Mouse (Mus musculus) midbrain, embryonic 15.5 days (tissue): ENCODE results near the gene Rdh5. TPM values are rescaled to one million over a fixed set of nuclear protein-coding genes. Genes with fewer than 3 reads are reported as not detected.

Source experiments
- ATAC-seq: fragments of 200-750 bp; cut with Nextera tagmentation; replicated peaks from 2 replicates; pipeline ENCODE4 v1.8.0; 2017; ENCODE audit warnings: moderate TSS enrichment
- H3K27ac ChIP-seq: fragments of 300-500 bp; sonication (generic); 2 replicates; pipeline ENCODE4 v1.5.1; 2015; ENCODE audit warnings: mild to moderate bottlenecking, inconsistent platforms
- H3K27me3 ChIP-seq: fragments of 300-500 bp; sonication (generic); replicated peaks from 2 replicates; pipeline ENCODE4 v1.6.1; 2015; ENCODE audit warnings: inconsistent platforms
- H3K36me3 ChIP-seq: fragments of 300-500 bp; sonication (generic); replicated peaks from 2 replicates; pipeline ENCODE4 v1.6.1; 2015; ENCODE audit warnings: inconsistent platforms
- H3K4me1 ChIP-seq: fragments of 300-500 bp; sonication (generic); 2 replicates; pipeline ENCODE4 v1.6.1; 2015; ENCODE audit warnings: inconsistent platforms
- H3K4me2 ChIP-seq: fragments of 300-500 bp; sonication (generic); 2 replicates; pipeline ENCODE4 v1.6.1; 2015; ENCODE audit warnings: inconsistent platforms, mild to moderate bottlenecking, moderate library complexity
- H3K4me3 ChIP-seq: fragments of 300-500 bp; sonication (generic); 2 replicates; pipeline ENCODE4 v1.5.1; 2015; ENCODE audit warnings: mild to moderate bottlenecking, inconsistent platforms
- H3K9ac ChIP-seq: fragments of 300-500 bp; sonication (generic); 2 replicates; pipeline ENCODE4 v1.6.1; 2015; ENCODE audit warnings: mild to moderate bottlenecking, inconsistent platforms
- H3K9me3 ChIP-seq: fragments of 300-500 bp; sonication (generic); 2 replicates; pipeline ENCODE4 v1.6.1; 2016; ENCODE audit warnings: inconsistent platforms
- WGBS: fragments of 180-500 bp; shearing (Covaris S2); methylation state at CpG from one replicate; pipeline ENCODE4 v1.1.7; 2015; ENCODE audit warnings: mixed read lengths; 5-methylcytosine and 5-hydroxymethylcytosine counted together
- polyA plus RNA-seq: library from polyadenylated mRNA; unstranded; fragments of >200 nt; fragmentation: Nextera tagmentation; extraction: Ambion mirVana; gene quantifications from 2 replicates; pipeline ENCODE4 v1.2.1, GENCODE M21; 2015

The Rdh5 gene
- polyA plus RNA-seq, 1 experiment from 2014 or later = 12.9 TPM

DNA sequence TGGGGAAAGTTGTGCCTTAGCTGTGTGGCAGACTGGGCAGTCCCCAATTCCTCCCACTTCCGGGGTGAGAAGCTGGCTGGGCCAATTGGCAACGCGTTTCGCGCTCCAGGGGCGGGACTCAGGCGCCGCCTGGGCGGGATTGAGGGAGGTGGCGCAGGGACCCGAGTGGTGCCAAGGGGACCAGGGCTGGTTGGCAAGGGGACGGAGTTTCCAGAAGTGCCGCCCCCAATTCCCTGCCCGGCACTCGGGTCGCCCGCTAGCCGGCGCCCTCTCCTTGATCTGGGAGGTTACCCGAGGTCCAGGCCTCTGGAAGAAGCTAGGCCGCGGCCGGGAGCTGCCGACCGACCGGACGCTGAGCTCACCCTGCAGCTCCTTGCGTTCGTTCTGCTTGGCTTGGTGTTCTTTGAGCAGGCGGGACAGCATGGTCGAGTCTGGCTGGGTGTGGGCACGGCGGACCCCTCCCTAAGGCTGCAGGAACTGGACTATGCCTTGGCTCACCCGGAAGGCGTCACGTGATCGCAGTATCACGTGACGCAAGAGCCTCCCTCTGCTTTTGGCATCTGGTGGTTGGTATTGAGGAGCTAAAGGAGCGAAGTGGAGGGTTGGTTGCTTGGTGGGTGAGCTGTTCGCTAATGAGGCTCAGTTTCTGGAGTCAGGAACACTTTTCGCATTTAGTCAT lies 464 bp upstream of the Rdh5 start:
- H3K36me3 ChIP-seq = no peaks in the 10 kb centered on the region
- peak overlapping the region; percentile 69 for H3K4me3 ChIP-seq
- peak overlapping the region; percentile 71 for H3K4me2 ChIP-seq
- peak; percentile 96 for ATAC-seq
- under 1% methylated on average over 42 of the region's 42 CpGs for WGBS
- peak overlapping the region; percentile 89 for H3K9ac ChIP-seq
- H3K27me3 ChIP-seq = 0 out of 2 replicates have a peak, but pooled peaks cover under 1% of the 10 kb centered on the region
- peaks cover 22% of the 10 kb centered on the region for H3K4me1 ChIP-seq
- peak overlapping the region; percentile 92 for H3K27ac ChIP-seq
- no peaks in the 10 kb centered on the region for H3K9me3 ChIP-seq

DNA sequence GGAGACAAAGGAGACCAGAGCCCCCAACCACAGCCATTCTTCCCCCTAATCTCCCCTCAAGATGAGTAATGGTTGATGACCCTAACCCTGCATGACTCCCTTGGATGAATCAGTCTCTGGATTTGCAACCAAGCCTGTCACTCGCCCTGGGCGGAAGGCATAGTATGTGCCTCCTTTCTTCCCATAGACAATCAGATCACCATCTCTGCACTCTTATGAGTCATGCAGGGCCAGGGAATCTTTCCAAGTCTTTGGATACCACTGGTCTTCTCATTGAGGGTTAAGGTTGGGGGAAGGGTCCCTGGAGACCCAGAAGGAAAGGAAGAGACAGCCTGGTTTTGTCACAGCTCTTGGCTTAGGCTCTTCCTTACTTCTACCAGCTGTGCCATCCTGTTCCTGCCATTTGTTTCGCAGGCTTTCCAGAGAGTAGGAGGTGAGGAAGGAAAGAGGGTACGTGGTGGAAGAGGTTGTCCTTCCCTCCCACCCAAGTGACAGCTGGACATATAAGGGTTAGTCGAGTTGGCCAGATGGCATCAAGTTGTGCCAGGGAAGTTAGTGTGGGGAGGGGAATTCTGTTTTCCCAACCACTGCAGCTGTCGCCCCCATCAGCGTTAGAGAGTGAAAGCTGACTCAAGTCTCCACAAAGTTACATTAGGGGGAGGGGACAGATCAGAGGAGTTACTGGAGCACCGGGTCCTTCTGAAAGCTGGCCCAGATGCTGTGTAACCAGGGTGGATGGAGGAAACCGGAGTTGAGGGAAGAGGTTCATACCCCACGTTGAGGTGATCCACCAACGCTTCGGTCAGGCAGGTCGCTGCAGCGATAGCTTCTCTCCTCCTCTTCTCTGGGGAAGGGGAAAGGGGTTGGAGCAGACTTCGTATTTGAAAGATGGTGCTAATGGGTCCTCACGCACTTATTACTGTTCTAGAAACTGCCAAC lies 536 bp downstream of the Rdh5 start:
- Histone ChIP-seq H3K27me3 (no peaks in the 10 kb centered on the region), H3K4me2 (peak overlapping the region; percentile 71), H3K9me3 (no peaks in the 10 kb centered on the region), H3K4me3 (peak overlapping the region; percentile 69), H3K4me1 (peaks cover 22% of the 10 kb centered on the region), H3K27ac (peak overlapping the region; percentile 92; the same call in 1 of the 2 replicates), H3K9ac (0 out of 2 replicates have a peak overlapping the region, but pooled peaks have one; percentile 89), H3K36me3 (no peaks in the 10 kb centered on the region)
- peak; percentile 15 for ATAC-seq
- WGBS = 77% methylated on average over 16 of the region's 16 CpGs

DNA sequence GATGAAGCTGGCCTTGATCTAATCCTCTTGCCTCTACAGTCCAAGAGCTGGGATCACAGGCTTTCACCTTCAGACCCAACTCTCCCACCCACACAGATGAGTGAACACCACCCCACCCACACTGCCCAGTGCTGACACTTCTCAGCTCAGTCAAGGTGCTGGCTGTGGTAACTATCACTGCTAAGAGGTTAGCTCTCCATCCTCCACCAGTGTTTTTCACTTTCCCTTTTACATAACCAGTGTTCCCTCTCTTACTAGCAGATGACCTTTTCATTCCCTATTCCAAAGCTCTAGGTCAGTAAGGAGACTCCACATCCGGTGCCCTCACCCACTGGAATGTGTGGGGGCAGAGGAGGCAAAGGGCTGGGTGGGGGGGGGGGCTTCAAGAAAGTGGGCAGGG lies 1.4 kb downstream of the Rdh5 start:
- Histone ChIP-seq H3K9ac (no peak overlapping the region), H3K4me2 (no peak overlapping the region), H3K9me3 (no peaks in the 10 kb centered on the region), H3K4me1 (peaks cover 22% of the 10 kb centered on the region), H3K36me3 (no peaks in the 10 kb centered on the region), H3K27ac (no peak overlapping the region), H3K4me3 (no peak overlapping the region), H3K27me3 (no peaks in the 10 kb centered on the region)
- no peak for ATAC-seq
- 63% methylated on average over 1 of the region's 1 CpGs for WGBS

DNA sequence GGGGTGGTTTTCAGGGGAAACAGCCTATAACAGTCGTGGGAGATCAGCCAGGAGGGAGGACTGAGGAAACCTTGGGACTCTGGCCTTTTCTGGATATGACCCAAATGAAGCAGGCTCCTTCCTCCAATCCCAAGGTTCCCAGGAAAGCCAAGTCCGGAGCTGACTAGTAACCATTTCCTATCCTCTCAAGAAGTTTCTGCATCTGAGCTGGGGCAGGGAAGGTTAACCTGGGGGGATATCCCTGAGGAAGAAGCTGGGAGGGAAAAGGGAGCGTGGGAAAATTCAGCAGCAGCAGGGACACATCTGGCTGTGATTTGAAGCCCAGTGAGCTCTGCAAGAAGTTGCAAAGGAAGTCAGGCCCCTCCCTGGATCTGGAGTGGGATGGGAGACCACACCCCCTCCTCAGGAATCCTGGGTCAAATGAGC lies 1.9 kb downstream of the Rdh5 start:
- no peaks in the 10 kb centered on the region for H3K27me3 ChIP-seq
- no peak overlapping the region for H3K4me2 ChIP-seq
- H3K9me3 ChIP-seq = no peaks in the 10 kb centered on the region
- no peak overlapping the region for H3K4me3 ChIP-seq
- H3K9ac ChIP-seq = no peak overlapping the region
- peaks cover 22% of the 10 kb centered on the region for H3K4me1 ChIP-seq
- H3K36me3 ChIP-seq = no peaks in the 10 kb centered on the region
- 83% methylated on average over 3 of the region's 3 CpGs for WGBS
- no peak for ATAC-seq
- H3K27ac ChIP-seq = 0 out of 2 replicates have a peak overlapping the region, but pooled peaks have one; percentile 38

DNA sequence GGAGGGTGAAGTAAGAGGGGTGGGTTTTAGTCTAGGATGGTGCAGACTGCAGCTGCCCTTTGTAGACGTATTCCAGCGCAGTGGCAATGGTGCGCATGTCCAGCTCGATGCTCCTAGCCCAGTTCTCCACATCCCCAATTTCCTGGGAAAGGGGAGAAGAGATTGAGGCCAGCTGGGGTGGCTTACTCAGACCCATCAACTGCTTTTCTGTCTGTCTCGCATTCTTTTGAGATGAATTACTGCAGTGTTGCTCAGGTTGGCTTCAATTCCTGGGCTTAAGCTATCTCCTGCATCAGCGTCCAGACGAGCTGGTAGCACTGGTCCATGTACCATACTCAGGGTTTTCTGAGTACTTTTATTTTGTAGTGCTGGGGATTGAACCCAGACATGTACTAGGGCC lies 2.7 kb downstream of the Rdh5 start:
- 77% methylated on average over 7 of the region's 7 CpGs for WGBS
- Histone ChIP-seq H3K9ac (no peak overlapping the region), H3K4me2 (no peak overlapping the region)

DNA sequence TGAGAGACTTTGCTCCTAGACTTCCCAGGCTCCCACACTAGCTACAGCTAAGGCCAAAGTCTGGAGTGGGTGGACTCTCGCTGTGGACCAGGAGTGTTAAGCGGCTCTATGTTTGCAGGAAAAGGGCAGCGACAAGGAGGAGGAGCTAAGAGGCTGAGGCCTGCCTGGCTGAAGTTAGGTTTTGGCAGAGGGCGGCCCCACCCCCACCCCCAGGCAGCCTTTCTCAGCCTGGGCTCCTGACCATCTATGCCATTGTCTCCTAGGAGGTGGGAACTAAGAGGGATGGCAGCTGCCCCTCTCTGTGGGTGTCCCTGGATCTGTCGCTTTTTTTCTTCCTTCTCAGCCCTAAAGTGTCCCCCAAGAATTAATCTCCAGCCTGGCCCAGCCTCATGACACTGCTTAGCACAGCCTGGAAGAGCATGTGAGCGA lies 3.5 kb downstream of the Rdh5 start:
- no peaks in the 10 kb centered on the region for H3K27me3 ChIP-seq
- peaks cover 21% of the 10 kb centered on the region for H3K4me1 ChIP-seq
- H3K4me2 ChIP-seq = no peak overlapping the region
- 5% methylated on average over 6 of the region's 6 CpGs for WGBS
- H3K9ac ChIP-seq = no peak overlapping the region
- H3K4me3 ChIP-seq = no peak overlapping the region
- peak overlapping the region; percentile 60 for H3K27ac ChIP-seq
- H3K36me3 ChIP-seq = no peaks in the 10 kb centered on the region
- H3K9me3 ChIP-seq = no peaks in the 10 kb centered on the region
- ATAC-seq = no peak

More for the DNA sequence above, 2.7 kb downstream of the Rdh5 start:
- H3K9me3 ChIP-seq = no peaks in the 10 kb centered on the region
- H3K27ac ChIP-seq = 0 out of 2 replicates have a peak overlapping the region, but pooled peaks have one; percentile 38
- H3K36me3 ChIP-seq = no peaks in the 10 kb centered on the region
- no peak overlapping the region for H3K4me3 ChIP-seq
- ATAC-seq = no peak
- H3K27me3 ChIP-seq = no peaks in the 10 kb centered on the region
- peaks cover 22% of the 10 kb centered on the region for H3K4me1 ChIP-seq

DNA sequence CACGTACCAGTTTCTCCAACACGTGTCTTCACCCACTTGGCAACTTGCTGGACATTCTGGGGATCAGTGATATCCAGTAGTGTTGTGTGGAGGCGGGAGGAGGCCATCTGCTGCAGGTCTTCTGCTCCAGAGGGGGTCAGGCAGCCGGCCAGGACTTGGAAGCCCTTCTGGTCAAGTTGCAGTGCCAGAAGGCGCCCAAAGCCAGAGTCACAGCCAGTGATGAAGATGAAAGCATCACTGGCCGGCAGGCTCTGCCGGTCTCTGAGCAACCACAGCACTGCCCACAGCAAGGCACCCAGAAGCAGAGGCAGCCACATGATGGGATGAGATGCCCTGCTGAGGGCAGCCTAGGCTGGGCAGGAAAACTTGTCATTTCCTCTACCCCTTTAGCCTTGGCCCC lies 4.4 kb downstream of the Rdh5 start:
- ATAC-seq = no peak

DNA sequence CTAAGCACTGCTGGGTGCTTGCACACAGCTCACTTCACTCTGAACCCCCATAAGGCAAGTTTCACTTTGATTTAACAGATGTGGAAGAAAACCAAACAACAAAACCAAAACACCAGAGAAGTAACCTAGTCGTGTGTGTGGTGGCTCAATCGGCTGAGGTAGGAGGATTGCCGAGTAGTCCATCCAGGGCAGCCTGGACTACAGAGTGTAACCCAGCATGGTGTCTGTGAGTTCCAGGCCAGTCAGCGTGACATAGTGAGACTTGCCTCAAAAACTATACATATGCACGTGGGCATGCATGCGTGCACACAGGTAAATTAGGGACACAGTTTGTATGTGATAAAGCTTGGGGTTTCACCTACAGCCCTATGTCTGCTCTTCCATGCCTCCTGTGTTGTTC lies 5.3 kb downstream of the Rdh5 start:
- no peak overlapping the region for H3K4me2 ChIP-seq
- 92% methylated on average over 6 of the region's 6 CpGs for WGBS
- H3K4me3 ChIP-seq = no peak overlapping the region
- no peaks in the 10 kb centered on the region for H3K9me3 ChIP-seq
- H3K36me3 ChIP-seq = no peaks in the 10 kb centered on the region
- peaks cover 11% of the 10 kb centered on the region for H3K4me1 ChIP-seq
- ATAC-seq = no peak
- H3K27me3 ChIP-seq = no peaks in the 10 kb centered on the region
- H3K27ac ChIP-seq = no peak overlapping the region
- no peak overlapping the region for H3K9ac ChIP-seq

More for the DNA sequence above, 4.4 kb downstream of the Rdh5 start:
- WGBS = 62% methylated on average over 7 of the region's 7 CpGs
- Histone ChIP-seq H3K9ac (no peak overlapping the region), H3K4me3 (no peak overlapping the region), H3K36me3 (no peaks in the 10 kb centered on the region), H3K4me2 (no peak overlapping the region), H3K27me3 (no peaks in the 10 kb centered on the region), H3K9me3 (no peaks in the 10 kb centered on the region), H3K27ac (no peak overlapping the region), H3K4me1 (peaks cover 13% of the 10 kb centered on the region)

DNA sequence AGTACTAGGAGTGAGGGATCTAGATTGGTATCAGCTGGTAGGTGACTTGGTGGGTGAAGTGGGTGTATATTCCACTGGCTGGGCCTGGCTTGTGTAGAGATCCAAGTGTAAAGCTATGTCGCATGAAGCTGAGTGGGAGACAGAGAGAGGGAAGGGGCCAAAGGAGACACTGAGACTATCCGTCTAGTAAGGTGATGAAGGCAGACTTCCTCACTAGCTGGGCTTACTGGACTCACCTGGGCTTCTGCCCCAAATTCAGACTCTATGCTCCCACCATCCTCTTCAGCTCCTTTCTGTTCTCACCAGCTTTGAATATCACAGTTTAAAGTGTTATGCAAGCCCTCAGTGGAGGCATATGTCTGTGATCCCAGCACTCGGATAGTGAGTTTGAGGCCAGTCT lies 6.0 kb downstream of the Rdh5 start:
- Histone ChIP-seq H3K27ac (no peak overlapping the region), H3K27me3 (no peaks in the 10 kb centered on the region), H3K9me3 (no peaks in the 10 kb centered on the region), H3K4me2 (no peak overlapping the region), H3K4me1 (peaks cover 4% of the 10 kb centered on the region), H3K4me3 (no peak overlapping the region), H3K36me3 (no peaks in the 10 kb centered on the region), H3K9ac (no peak overlapping the region)
- WGBS = 91% methylated on average over 3 of the region's 3 CpGs
- ATAC-seq = no peak

DNA sequence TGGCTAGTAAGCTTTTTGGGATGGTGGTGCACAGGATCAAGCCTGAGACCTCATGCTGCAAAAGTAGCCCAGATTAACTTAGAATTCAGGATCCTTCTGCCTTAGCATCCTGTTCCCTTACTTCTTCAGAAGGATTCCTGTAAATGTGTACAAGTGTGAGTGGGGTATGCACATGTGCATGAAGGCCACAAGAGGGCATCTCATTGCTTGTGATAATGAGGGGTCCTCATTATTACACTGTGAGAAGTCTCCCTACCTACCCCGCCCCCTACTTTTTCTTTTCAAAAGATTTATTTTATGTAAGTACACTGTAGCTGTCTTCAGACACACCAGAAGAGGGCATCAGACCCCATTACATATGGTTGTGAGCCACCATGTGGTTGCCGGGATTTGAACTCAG lies 7.1 kb downstream of the Rdh5 start:
- 91% methylated on average over 2 of the region's 2 CpGs for WGBS
- H3K4me3 ChIP-seq = no peak overlapping the region
- no peak overlapping the region for H3K4me2 ChIP-seq
- no peak overlapping the region for H3K27ac ChIP-seq
- H3K9me3 ChIP-seq = no peaks in the 10 kb centered on the region
- H3K27me3 ChIP-seq = no peaks in the 10 kb centered on the region
- H3K4me1 ChIP-seq = peaks cover 10% of the 10 kb centered on the region; the same call in 1 of the 2 replicates
- H3K36me3 ChIP-seq = no peaks in the 10 kb centered on the region
- no peak for ATAC-seq
- H3K9ac ChIP-seq = no peak overlapping the region

DNA sequence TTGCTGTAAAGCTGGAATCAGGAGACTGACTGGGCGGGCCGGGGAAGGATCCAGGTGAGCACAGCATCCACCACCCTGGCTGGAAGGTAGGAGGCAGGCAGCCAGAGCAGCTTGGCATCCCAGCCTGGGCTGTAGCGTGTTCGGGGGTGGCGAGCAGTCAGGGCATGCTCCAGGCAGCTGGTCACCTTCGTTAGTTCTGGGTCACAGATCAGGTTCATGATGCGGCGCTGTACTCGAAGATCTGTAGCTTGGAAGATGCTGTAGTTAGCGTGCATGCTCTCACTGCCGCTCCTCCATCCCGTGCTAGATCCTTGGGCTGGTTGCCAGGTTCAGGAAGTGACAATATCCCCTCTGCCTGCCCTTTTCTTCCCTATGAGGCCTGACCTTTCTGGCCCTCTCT lies 9.0 kb downstream of the Rdh5 start:
- Histone ChIP-seq H3K4me2 (no peak overlapping the region), H3K9me3 (no peaks in the 10 kb centered on the region), H3K27ac (no peak overlapping the region), H3K27me3 (no peaks in the 10 kb centered on the region), H3K4me3 (no peak overlapping the region), H3K4me1 (peaks cover 23% of the 10 kb centered on the region), H3K9ac (no peak overlapping the region), H3K36me3 (no peaks in the 10 kb centered on the region)
- ATAC-seq = no peak
- WGBS = 83% methylated on average over 12 of the region's 12 CpGs

DNA sequence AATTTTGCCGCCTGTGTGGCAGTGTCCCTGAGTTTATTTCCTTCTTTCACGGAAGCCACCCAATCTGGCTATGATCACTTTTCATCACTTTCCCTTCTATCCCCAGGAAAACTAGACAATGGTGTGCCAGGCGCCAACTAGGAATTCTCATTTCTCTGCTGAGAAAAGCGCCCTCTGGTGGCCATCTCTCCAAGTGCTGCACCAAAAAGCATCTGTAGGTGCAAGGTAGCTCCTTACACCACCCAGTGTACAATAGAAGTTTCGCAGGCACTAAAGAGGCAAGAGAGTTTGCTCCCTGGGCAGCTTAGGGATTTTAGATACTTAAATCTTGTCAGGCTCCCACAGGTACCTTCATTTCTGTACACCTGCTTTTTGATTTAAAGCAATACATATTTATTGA lies 9.5 kb downstream of the Rdh5 start:
- H3K36me3 ChIP-seq = no peaks in the 10 kb centered on the region
- peak; percentile 32; the same call in 1 of the 2 replicates for ATAC-seq
- no peak overlapping the region for H3K27ac ChIP-seq
- no peak overlapping the region for H3K4me2 ChIP-seq
- WGBS = 7% methylated on average over 5 of the region's 5 CpGs
- no peaks in the 10 kb centered on the region for H3K27me3 ChIP-seq
- peaks cover 23% of the 10 kb centered on the region for H3K4me1 ChIP-seq
- no peaks in the 10 kb centered on the region for H3K9me3 ChIP-seq
- H3K4me3 ChIP-seq = no peak overlapping the region
- no peak overlapping the region for H3K9ac ChIP-seq
